Mouse (Mus musculus) neural tube, embryonic 12.5 days (tissue): ENCODE results near the gene Copb2. TPM values are rescaled to one million over a fixed set of nuclear protein-coding genes. Genes with fewer than 3 reads are reported as not detected.

ENCODE experiments used
- ATAC-seq: fragments of 200-750 bp; cut with Nextera tagmentation; 2 replicates; pipeline ENCODE4 v1.8.0; 2017; ENCODE audit warnings: low read depth, mild to moderate bottlenecking, moderate TSS enrichment, moderate library complexity; ENCODE audit not compliant: low FRiP score
- H3K27ac ChIP-seq: fragments of 300-500 bp; sonication (generic); 2 replicates; pipeline ENCODE4 v1.5.1; 2016
- H3K27me3 ChIP-seq: fragments of 300-500 bp; sonication (generic); replicated peaks from 2 replicates; pipeline ENCODE4 v1.6.1; 2016; ENCODE audit warnings: mild to moderate bottlenecking
- H3K36me3 ChIP-seq: fragments of 300-500 bp; sonication (generic); 2 replicates; pipeline ENCODE4 v1.6.1; 2016; ENCODE audit warnings: mild to moderate bottlenecking
- H3K4me1 ChIP-seq: fragments of 300-500 bp; sonication (generic); 2 replicates; pipeline ENCODE4 v1.6.1; 2016
- H3K4me2 ChIP-seq: fragments of 300-500 bp; sonication (generic); replicated peaks from 2 replicates; pipeline ENCODE4 v1.6.1; 2016; ENCODE audit warnings: mild to moderate bottlenecking
- H3K4me3 ChIP-seq: fragments of 300-500 bp; sonication (generic); 2 replicates; pipeline ENCODE4 v1.5.1; 2016
- H3K9ac ChIP-seq: fragments of 300-500 bp; sonication (generic); 2 replicates; pipeline ENCODE4 v1.6.1; 2016; ENCODE audit warnings: mild to moderate bottlenecking
- H3K9me3 ChIP-seq: fragments of 300-500 bp; sonication (generic); 2 replicates; pipeline ENCODE4 v1.6.1; 2016; ENCODE audit warnings: mild to moderate bottlenecking
- WGBS: fragments of 180-500 bp; shearing (Covaris S2); methylation state at CpG from one replicate; pipeline ENCODE4 v1.1.7; 2016; 5-methylcytosine and 5-hydroxymethylcytosine counted together
- polyA plus RNA-seq: library from polyadenylated mRNA; unstranded; fragments of >200 nt; fragmentation: Nextera tagmentation; extraction: Ambion mirVana; gene quantifications from 2 replicates; pipeline ENCODE4 v1.2.1, GENCODE M21; 2016

The Copb2 gene
- polyA plus RNA-seq = 160 and 169 TPM in 2 replicates

DNA sequence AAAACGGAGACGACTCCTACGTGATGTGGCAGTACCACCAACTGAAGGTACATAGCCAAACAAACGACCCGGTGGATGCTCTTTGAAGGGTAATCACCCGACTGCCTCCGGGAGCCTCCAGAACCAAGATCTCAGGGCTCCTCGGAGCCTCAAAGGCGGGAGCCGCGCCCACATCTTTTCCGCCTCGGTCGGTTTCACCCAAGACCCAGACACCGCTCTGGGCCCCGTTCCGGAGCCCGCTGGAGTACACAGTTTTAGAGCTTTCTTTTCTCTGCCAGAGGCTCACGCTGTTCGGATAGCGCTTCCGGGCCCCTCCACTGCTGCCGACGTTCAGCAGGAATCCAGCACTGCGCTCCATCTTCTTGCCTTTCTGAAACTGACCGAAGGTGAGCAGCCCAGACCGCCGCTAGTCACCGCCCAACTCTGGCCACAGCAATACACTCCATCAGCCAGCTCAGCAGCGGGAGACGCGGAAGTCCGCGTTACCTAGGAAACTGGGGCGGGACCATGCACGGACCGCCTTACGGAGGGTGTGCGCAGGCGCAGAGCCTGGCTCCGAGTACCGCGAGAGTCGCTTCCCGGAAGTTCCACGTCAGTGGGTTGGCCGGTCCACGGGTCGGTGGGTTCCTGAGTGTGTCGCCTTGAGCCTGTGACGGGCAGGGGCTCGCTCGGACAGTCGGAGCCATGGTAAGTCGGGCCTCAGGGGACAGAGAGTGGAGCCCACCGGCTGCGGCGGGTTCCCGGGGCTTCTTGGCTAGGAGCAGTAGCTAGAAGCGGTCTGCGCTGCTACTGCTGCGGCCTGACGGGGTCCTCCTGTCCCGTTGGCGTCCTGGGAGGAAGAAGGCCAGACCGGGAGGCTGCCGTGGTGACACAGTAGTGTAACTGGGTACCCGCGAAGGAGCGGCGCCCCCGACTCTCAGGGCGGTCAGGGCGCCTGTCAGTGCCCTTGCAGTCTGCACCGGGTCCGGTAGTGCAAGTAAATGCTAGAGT lies at the start of gene Copb2:
Gene Copb2 (plus strand): TSS at position 585 of the 990 bp plus-strand sequence.
- under 1% methylated on average over 76 of the region's 76 CpGs for WGBS
- H3K4me1 ChIP-seq = peaks cover 12% of the 10 kb centered on the region
- ATAC-seq = peak; percentile 100
- H3K27me3 ChIP-seq = no peaks in the 10 kb centered on the region
- H3K36me3 ChIP-seq = peaks cover 6% of the 10 kb centered on the region
- H3K4me3 ChIP-seq = peak within 1 kb of the TSS; percentile 94
- peak within 1 kb of the TSS; percentile 94 for H3K9ac ChIP-seq
- H3K4me2 ChIP-seq = peak within 1 kb of the TSS; percentile 72
- no peaks in the 10 kb centered on the region for H3K9me3 ChIP-seq
- peak within 1 kb of the TSS; percentile 76 for H3K27ac ChIP-seq

DNA sequence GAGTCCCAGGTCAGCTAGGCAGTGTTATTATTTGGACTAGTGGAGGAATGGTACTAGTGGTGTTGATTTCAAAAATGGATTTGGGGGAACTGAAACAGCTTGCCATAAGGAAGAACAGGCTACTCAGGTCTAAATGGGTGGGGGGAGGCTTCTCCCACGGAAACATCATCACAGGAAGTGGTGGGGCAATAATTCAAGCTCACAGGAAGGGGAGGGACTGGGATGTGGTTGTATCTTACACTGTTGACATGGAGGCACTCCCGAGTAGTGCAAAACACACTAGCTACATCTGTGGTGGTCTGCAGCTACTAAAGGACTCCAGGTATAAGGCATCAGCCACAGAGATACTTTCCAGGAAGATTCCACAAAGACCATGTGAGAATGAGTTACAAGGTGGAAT lies 39.6 kb upstream of the Copb2 start:
- no peak overlapping the region for H3K4me2 ChIP-seq
- H3K36me3 ChIP-seq = no peaks in the 10 kb centered on the region
- H3K9ac ChIP-seq = no peak overlapping the region
- no peak overlapping the region for H3K27ac ChIP-seq
- WGBS = 76% methylated on average over 2 of the region's 2 CpGs
- no peak overlapping the region for H3K4me3 ChIP-seq
- H3K27me3 ChIP-seq = no peaks in the 10 kb centered on the region
- H3K4me1 ChIP-seq = peaks cover 9% of the 10 kb centered on the region; the same call in 1 of the 2 replicates
- H3K9me3 ChIP-seq = no peaks in the 10 kb centered on the region
- ATAC-seq = no peak

DNA sequence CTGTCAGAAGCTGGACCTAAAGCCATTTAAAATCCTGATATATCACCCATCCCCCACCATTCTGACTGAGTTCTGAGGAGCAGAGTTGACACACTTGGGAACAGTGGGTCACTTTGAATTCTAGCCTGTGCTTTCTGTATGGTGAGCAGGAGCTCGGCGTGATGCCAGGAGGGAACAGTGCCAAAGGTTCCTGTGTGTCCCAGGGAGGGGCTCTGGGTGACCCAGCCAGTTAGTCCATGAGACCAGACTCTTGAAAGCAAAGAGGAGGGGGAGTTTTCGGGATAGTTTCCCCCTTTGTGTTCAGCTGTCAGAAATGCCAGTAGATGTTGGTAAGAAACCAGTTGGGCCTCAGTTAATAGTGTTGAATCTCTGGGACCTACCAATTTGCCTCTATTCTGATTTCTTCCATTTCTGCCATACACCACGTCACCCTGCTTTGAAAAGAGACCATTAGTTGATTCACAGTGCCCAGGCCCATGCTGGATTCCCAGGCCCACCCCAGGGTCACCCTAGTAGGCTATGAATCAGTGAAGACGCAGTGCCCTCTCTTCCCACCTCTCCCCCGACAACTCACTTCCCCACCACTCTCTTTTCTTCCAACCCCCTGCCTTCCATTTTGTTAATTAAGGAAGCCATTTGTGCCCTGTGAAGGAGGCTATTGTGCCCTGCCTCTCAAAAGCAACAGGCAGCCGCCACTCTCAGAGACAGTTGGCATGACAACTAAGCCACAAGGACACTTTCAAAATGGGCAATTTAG lies 38.6 kb upstream of the Copb2 start:
- Histone ChIP-seq H3K4me2 (no peak overlapping the region), H3K9ac (no peak overlapping the region), H3K27me3 (no peaks in the 10 kb centered on the region), H3K4me3 (no peak overlapping the region), H3K4me1 (peaks cover 9% of the 10 kb centered on the region; the same call in 1 of the 2 replicates), H3K27ac (no peak overlapping the region), H3K36me3 (no peaks in the 10 kb centered on the region), H3K9me3 (no peaks in the 10 kb centered on the region)
- ATAC-seq = peak; percentile 90
- WGBS = 37% methylated on average over 7 of the region's 7 CpGs

DNA sequence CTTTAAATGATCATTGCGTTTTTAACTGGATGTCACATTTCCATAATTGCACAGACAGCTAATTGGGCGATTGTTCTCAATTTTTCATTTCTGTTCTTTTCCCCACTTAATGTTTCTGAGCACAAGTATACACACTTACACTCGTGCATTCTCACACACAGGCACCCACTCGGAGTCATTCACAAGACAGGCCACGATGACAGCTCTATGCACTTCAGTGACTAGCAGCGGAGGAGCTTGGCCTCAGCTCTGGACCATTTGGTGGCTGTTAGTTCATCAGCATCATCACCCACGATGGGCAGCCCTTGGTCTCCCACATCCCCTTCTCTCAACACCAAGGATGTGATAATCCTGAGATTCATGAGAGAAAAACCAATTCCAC lies 38.0 kb upstream of the Copb2 start:
- H3K9ac ChIP-seq = no peak overlapping the region
- ATAC-seq = no peak
- H3K4me1 ChIP-seq = peaks cover 9% of the 10 kb centered on the region; the same call in 1 of the 2 replicates
- H3K4me3 ChIP-seq = no peak overlapping the region
- H3K27me3 ChIP-seq = no peaks in the 10 kb centered on the region
- H3K9me3 ChIP-seq = no peaks in the 10 kb centered on the region
- no peak overlapping the region for H3K27ac ChIP-seq
- 42% methylated on average over 7 of the region's 7 CpGs for WGBS
- no peaks in the 10 kb centered on the region for H3K36me3 ChIP-seq
- no peak overlapping the region for H3K4me2 ChIP-seq

DNA sequence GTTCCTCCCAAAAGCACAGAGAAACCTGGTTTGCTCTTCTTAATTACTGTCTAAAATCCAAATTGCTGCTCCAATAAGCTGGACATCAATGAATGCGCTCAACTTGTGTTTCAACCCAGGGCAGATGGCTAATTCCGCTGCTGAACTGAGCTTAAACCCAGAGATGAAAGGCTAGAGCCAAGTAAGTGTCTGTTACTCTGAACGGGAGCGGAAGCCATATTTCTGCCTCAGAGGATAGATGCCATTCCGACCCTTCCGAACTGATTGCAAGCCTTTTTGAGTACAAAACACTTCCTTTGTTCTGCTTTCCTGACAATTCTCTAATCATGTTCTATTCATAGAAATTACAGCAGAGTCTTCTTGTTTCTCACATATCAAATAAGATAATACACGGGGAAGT lies 36.3 kb upstream of the Copb2 start:
- no peak overlapping the region for H3K27ac ChIP-seq
- no peak for ATAC-seq
- WGBS = 77% methylated on average over 7 of the region's 7 CpGs

DNA sequence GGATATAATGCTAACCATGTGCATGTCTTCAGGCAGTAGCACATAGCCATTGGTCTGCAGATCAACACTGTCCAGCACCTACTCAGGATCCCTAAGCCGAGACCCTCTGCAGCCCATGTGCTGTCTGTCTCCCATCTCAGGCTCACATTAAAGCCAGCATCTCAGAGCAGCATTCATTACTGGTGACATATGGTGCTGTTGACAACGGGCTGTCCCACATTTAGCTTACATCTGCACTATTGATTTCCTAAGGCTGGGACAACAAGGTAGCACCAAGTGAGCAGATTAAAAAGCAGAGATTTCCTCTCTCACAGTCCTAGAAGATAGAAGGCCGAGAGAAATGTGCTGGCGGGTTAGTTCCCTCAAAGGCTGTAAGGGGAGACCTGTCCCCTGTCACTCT lies 33.7 kb upstream of the Copb2 start:
- H3K4me3 ChIP-seq = no peak overlapping the region
- H3K9ac ChIP-seq = no peak overlapping the region
- 71% methylated on average over 4 of the region's 4 CpGs for WGBS
- no peaks in the 10 kb centered on the region for H3K9me3 ChIP-seq
- no peaks in the 10 kb centered on the region for H3K36me3 ChIP-seq
- no peak overlapping the region for H3K4me2 ChIP-seq
- no peak overlapping the region for H3K27ac ChIP-seq
- no peak for ATAC-seq
- peaks cover 4% of the 10 kb centered on the region; the same call in 1 of the 2 replicates for H3K4me1 ChIP-seq
- H3K27me3 ChIP-seq = no peaks in the 10 kb centered on the region

More for the DNA sequence above, 36.3 kb upstream of the Copb2 start:
- Histone ChIP-seq H3K9ac (no peak overlapping the region), H3K36me3 (no peaks in the 10 kb centered on the region), H3K4me3 (no peak overlapping the region), H3K27me3 (no peaks in the 10 kb centered on the region), H3K4me1 (peaks cover 9% of the 10 kb centered on the region; the same call in 1 of the 2 replicates), H3K9me3 (no peaks in the 10 kb centered on the region), H3K4me2 (no peak overlapping the region)

DNA sequence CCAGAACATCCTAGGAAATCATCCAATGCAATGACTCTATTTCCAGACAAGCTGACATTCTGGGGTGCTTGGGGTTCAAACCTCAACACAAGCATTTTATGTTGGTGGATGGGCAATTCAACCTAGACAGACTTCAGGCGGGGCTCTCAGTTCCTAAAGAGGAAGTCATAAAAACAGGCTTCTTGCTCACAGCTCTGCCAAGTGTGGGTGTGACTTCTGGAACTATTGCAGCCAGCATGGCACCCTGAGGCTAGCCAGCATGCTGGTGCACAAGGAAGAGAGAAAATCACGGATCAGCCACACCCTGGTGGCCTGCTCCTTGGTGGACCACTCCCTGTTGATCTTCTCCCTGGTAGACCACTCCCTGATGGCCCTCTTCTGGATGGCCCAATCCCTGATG lies 32.5 kb upstream of the Copb2 start:
- H3K9me3 ChIP-seq = no peaks in the 10 kb centered on the region
- no peak overlapping the region for H3K4me2 ChIP-seq
- no peak overlapping the region for H3K27ac ChIP-seq
- whole genome bisulfite sequencing = 59% methylated on average over 2 of the region's 2 CpGs
- H3K27me3 ChIP-seq = no peaks in the 10 kb centered on the region
- no peak overlapping the region for H3K9ac ChIP-seq
- no peak for ATAC-seq
- H3K36me3 ChIP-seq = no peaks in the 10 kb centered on the region
- H3K4me3 ChIP-seq = no peak overlapping the region
- H3K4me1 ChIP-seq = no peaks in the 10 kb centered on the region

DNA sequence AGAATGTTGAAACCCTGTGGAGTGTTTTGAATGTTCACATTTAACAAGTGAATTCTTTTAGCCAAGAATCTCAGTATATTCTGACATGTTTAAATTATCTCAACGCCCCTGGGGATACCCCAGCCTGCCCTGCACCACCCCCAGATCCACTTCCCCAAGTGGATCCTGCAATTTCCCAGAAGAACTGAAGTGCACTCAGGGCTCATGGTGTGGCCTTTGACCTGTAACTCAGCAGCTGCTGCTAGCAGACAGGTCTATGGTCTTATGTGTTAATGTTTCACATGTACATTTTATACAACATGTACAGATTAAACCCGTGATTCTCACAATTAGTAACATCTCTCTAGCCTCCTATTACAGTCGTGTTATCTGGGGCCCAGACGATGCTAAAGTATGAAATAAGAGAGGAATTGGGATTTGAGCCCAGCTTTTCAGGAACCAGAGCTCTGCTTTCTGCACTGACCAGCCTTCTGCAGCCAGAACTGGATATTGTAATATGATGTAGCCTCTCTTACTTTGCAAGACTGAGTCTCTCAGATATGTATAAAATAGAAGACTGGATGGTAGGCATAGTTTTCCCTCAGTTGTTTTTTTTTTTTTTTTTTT lies 28.7 kb upstream of the Copb2 start:
- Histone ChIP-seq H3K36me3 (no peaks in the 10 kb centered on the region), H3K27ac (no peak overlapping the region), H3K9me3 (no peaks in the 10 kb centered on the region), H3K27me3 (no peaks in the 10 kb centered on the region), H3K4me1 (0 out of 2 replicates have a peak, but pooled peaks cover 4% of the 10 kb centered on the region), H3K9ac (no peak overlapping the region), H3K4me3 (no peak overlapping the region), H3K4me2 (no peak overlapping the region)
- ATAC-seq = no peak
- WGBS = 86% methylated on average over 4 of the region's 4 CpGs

DNA sequence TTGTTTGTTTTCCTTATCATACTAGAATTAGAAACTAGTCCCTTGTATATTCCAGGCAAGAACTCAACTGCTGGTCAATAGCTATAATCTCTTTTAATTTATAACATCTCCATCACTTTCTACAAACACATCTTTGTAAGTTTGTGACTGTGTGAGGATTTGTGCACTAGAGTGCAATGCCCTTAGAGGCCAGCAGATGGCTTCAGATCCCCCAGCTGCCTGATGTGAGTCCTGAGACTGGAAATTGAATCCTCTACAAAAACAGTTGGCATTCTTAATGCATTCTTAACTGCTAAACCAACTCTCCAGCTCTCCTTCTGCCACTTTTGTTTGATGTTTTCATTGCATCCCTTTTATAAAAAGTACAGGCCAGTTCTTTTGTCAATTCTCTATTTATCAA lies 27.8 kb upstream of the Copb2 start:
- Histone ChIP-seq H3K9me3 (no peaks in the 10 kb centered on the region), H3K4me2 (no peak overlapping the region), H3K27me3 (no peaks in the 10 kb centered on the region), H3K4me3 (no peak overlapping the region), H3K4me1 (0 out of 2 replicates have a peak, but pooled peaks cover 4% of the 10 kb centered on the region), H3K27ac (no peak overlapping the region), H3K9ac (no peak overlapping the region), H3K36me3 (no peaks in the 10 kb centered on the region)
- ATAC-seq = no peak

DNA sequence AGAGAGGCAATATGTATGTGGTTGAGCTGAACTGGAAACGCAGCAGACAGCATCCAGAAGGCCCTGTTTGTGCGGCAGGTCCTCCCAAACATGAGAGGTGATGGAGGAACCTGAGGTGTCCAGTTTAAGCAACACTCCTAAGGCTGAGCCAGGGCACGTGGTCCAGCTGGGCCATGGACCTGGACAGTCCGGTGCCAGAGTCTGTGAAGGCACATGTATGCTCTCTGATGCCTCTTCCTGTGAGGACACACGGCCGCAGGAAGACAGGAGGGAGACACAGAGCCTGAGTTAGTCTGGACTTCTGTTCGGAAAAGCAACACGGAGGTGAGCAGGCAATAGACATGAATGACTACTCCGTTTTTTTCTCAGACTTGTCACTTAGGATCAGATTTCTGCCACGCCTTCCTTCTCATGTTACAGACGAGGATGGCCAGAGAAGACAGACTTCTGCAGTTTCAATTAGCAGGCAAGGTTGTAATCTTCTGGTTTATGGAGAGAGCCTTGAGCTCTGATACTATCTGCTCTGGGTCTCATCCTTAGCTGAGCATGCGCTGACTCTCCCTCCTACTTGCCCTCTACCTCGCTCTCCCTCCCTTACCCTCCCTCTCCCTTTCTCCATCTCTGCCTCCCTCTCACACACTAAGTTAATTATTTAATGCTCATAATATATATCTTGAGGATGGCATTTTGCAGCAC lies 25.4 kb upstream of the Copb2 start:
- peak overlapping the region; percentile 21 for H3K4me2 ChIP-seq

DNA sequence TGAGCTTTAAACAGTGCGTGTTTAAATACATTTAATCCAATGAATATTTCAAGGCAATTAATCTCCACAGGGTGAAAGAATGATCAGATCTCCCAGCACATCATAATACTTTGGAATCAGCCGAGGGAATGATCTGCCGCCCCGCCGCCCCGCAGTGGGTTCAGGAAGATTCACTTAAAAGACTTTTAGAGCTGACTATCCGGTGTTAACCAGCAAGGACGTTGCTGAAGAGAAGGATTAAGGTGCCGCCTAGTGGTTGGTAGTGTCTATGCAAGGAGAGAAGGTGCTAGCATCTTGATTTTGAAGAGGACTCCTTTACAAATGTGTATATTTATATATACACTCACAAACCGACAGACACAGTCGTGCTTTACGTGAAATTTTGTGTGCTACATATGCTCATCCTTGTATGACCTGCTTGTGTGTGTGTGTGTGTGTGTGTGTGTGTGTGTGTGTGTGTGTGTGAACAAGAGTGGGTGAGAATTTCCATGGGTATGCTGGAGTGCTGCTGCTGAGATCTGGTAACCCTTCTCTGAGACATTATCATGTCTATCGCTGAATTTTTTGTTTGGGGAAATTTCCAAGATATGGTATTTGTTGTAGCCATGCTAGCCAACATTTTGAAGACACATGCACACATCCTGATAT lies 24.7 kb upstream of the Copb2 start:
- no peak overlapping the region for H3K9ac ChIP-seq
- H3K27me3 ChIP-seq = no peaks in the 10 kb centered on the region
- H3K4me3 ChIP-seq = no peak overlapping the region
- no peak overlapping the region for H3K27ac ChIP-seq
- H3K4me2 ChIP-seq = peak overlapping the region; percentile 21
- H3K36me3 ChIP-seq = no peaks in the 10 kb centered on the region
- no peaks in the 10 kb centered on the region for H3K9me3 ChIP-seq
- peak; percentile 77; the same call in 1 of the 2 replicates for ATAC-seq
- H3K4me1 ChIP-seq = 0 out of 2 replicates have a peak, but pooled peaks cover 4% of the 10 kb centered on the region
- WGBS = 7% methylated on average over 13 of the region's 13 CpGs

More for the DNA sequence above, 25.4 kb upstream of the Copb2 start:
- Histone ChIP-seq H3K27me3 (no peaks in the 10 kb centered on the region), H3K4me1 (0 out of 2 replicates have a peak, but pooled peaks cover 4% of the 10 kb centered on the region), H3K27ac (no peak overlapping the region), H3K9ac (no peak overlapping the region), H3K4me3 (no peak overlapping the region), H3K36me3 (no peaks in the 10 kb centered on the region), H3K9me3 (no peaks in the 10 kb centered on the region)
- peak; percentile 75; the same call in 1 of the 2 replicates for ATAC-seq
- WGBS = 34% methylated on average over 13 of the region's 13 CpGs
